Mouse (Mus musculus): ENCODE measurements around the gene Tnrc6b. TPM values are rescaled to one million over a fixed set of nuclear protein-coding genes. Genes with fewer than 3 reads are reported as not detected.

Tnrc6b gene
- polyA plus RNA-seq, 1 experiment from 2014 or later = 10.1 TPM

- Histone ChIP-seq H3K4me1 (ENCODE audit: insufficient read depth, low read depth, low read length) (0 out of 2 replicates have a peak, but pooled peaks cover 3% of the 10 kb centered on the region), H3K27me3 (replicated peaks; ENCODE audit: insufficient read depth, low read length) (no peaks in the 10 kb centered on the region), H3K27ac (ENCODE audit: low read length) (no peak overlapping the region), H3K4me2 (replicated peaks; ENCODE audit: low read depth, low read length) (no peak overlapping the region), H3K9me3 (ENCODE audit: low read length) (no peaks in the 10 kb centered on the region), H3K4me3 (ENCODE audit: low read depth, low read length) (no peak overlapping the region), H3K36me3 (ENCODE audit: insufficient read depth, low read length) (no peaks in the 10 kb centered on the region), H3K9ac (replicated peaks; ENCODE audit: low read depth) (no peak overlapping the region)
- no peak for ATAC-seq
- DNase-seq (ENCODE audit: low spot score) = no peak
- WGBS = 66% methylated on average over 3 of the region's 3 CpGs
- no peak for TF ChIP-seq CTCF (IDR thresholded peaks at IDR 0.05)
- no peak for TF ChIP-seq EP300 (IDR thresholded peaks at IDR 0.05)
Observed at GRCm38 (mm10) chr15:80683990-80684389, 27.1 kb upstream of the Tnrc6b start.

GRCm38 (mm10) chr15:80684786-80685602 is 26.1 kb upstream of the Tnrc6b start:
- Histone ChIP-seq H3K36me3 (ENCODE audit: insufficient read depth, low read length) (no peaks in the 10 kb centered on the region), H3K9ac (replicated peaks; ENCODE audit: low read depth) (no peak overlapping the region), H3K27me3 (replicated peaks; ENCODE audit: insufficient read depth, low read length) (no peaks in the 10 kb centered on the region), H3K4me3 (ENCODE audit: low read depth, low read length) (no peak overlapping the region), H3K9me3 (ENCODE audit: low read length) (no peaks in the 10 kb centered on the region), H3K27ac (ENCODE audit: low read length) (no peak overlapping the region), H3K4me2 (replicated peaks; ENCODE audit: low read depth, low read length) (no peak overlapping the region), H3K4me1 (ENCODE audit: insufficient read depth, low read depth, low read length) (no peaks in the 10 kb centered on the region)
- TF ChIP-seq CTCF (IDR thresholded peaks at IDR 0.05) = no peak
- no peak for TF ChIP-seq EP300 (IDR thresholded peaks at IDR 0.05)
- ATAC-seq (no peak), DNase-seq (ENCODE audit: low spot score) (no peak)
- 41% methylated on average over 8 of the region's 8 CpGs for WGBS

GRCm38 (mm10) chr15:80685603-80685895 is 25.6 kb upstream of the Tnrc6b start:
- WGBS = 52% methylated on average over 7 of the region's 7 CpGs
- H3K36me3 ChIP-seq (ENCODE audit: insufficient read depth, low read length) = no peaks in the 10 kb centered on the region
- H3K27me3 ChIP-seq (replicated peaks; ENCODE audit: insufficient read depth, low read length) = no peaks in the 10 kb centered on the region
- no peak overlapping the region for H3K4me2 ChIP-seq (replicated peaks; ENCODE audit: low read depth, low read length)
- TF ChIP-seq CTCF (IDR thresholded peaks at IDR 0.05) (no peak), EP300 (IDR thresholded peaks at IDR 0.05) (no peak)
- no peaks in the 10 kb centered on the region for H3K9me3 ChIP-seq (ENCODE audit: low read length)
- H3K4me1 ChIP-seq (ENCODE audit: insufficient read depth, low read depth, low read length) = no peaks in the 10 kb centered on the region
- no peak overlapping the region for H3K4me3 ChIP-seq (ENCODE audit: low read depth, low read length)
- ATAC-seq = peak; percentile 11; the same call in 1 of the 2 replicates
- H3K9ac ChIP-seq (replicated peaks; ENCODE audit: low read depth) = no peak overlapping the region
- no peak for DNase-seq (ENCODE audit: low spot score)
- H3K27ac ChIP-seq (ENCODE audit: low read length) = no peak overlapping the region

- ATAC-seq = no peak
- TF ChIP-seq EP300 (IDR thresholded peaks at IDR 0.05) (no peak), CTCF (IDR thresholded peaks at IDR 0.05) (no peak)
- H3K9me3 ChIP-seq (ENCODE audit: low read length) = no peaks in the 10 kb centered on the region
- no peaks in the 10 kb centered on the region for H3K4me1 ChIP-seq (ENCODE audit: insufficient read depth, low read depth, low read length)
- DNase-seq (ENCODE audit: low spot score) = no peak
- H3K4me2 ChIP-seq (replicated peaks; ENCODE audit: low read depth, low read length) = no peak overlapping the region
- H3K9ac ChIP-seq (replicated peaks; ENCODE audit: low read depth) = no peak overlapping the region
- no peak overlapping the region for H3K4me3 ChIP-seq (ENCODE audit: low read depth, low read length)
- H3K36me3 ChIP-seq (ENCODE audit: insufficient read depth, low read length) = no peaks in the 10 kb centered on the region
- WGBS = 47% methylated on average over 7 of the region's 7 CpGs
- no peaks in the 10 kb centered on the region for H3K27me3 ChIP-seq (replicated peaks; ENCODE audit: insufficient read depth, low read length)
- H3K27ac ChIP-seq (ENCODE audit: low read length) = no peak overlapping the region
Observed at GRCm38 (mm10) chr15:80688536-80688935, 22.6 kb upstream of the Tnrc6b start.

DNA sequence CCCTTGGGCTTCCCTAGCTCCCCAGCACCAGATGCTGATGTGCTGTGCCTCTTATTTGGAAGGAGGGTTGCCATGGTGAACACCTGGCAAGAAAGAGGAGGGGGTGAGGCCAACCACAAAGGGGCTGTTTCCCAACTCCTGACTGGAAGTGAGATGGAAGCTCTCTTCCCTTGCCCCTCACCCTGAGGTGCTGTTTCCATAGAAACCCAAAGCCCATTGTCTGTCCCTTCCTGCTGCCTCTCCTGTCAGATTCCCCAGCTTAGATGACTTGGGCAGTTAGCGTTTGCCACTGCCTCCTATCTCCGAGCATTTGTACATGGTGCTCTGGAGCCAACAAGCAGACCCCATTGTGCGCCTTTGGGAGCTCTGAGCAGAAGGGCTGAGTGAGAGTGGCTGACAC is 17.6 kb upstream of the Tnrc6b start:
- Histone ChIP-seq H3K9me3 (ENCODE audit: low read length) (no peaks in the 10 kb centered on the region), H3K4me3 (ENCODE audit: low read depth, low read length) (no peak overlapping the region), H3K4me1 (ENCODE audit: insufficient read depth, low read depth, low read length) (no peaks in the 10 kb centered on the region), H3K4me2 (replicated peaks; ENCODE audit: low read depth, low read length) (no peak overlapping the region), H3K27me3 (replicated peaks; ENCODE audit: insufficient read depth, low read length) (no peaks in the 10 kb centered on the region), H3K9ac (replicated peaks; ENCODE audit: low read depth) (no peak overlapping the region), H3K27ac (ENCODE audit: low read length) (no peak overlapping the region), H3K36me3 (ENCODE audit: insufficient read depth, low read length) (no peaks in the 10 kb centered on the region)
- ATAC-seq (no peak), DNase-seq (ENCODE audit: low spot score) (no peak)
- WGBS = 31% methylated on average over 3 of the region's 3 CpGs
- TF ChIP-seq CTCF (IDR thresholded peaks at IDR 0.05) (no peak), EP300 (IDR thresholded peaks at IDR 0.05) (no peak)

- H3K9me3 ChIP-seq (ENCODE audit: low read length) = no peaks in the 10 kb centered on the region
- no peak for ATAC-seq
- H3K9ac ChIP-seq (replicated peaks; ENCODE audit: low read depth) = no peak overlapping the region
- H3K4me1 ChIP-seq (ENCODE audit: insufficient read depth, low read depth, low read length) = no peaks in the 10 kb centered on the region
- 35% methylated on average over 11 of the region's 11 CpGs for WGBS
- TF ChIP-seq CTCF (IDR thresholded peaks at IDR 0.05) = peak; percentile 80
- no peak for TF ChIP-seq EP300 (IDR thresholded peaks at IDR 0.05)
- no peaks in the 10 kb centered on the region for H3K36me3 ChIP-seq (ENCODE audit: insufficient read depth, low read length)
- H3K4me3 ChIP-seq (ENCODE audit: low read depth, low read length) = no peak overlapping the region
- no peaks in the 10 kb centered on the region for H3K27me3 ChIP-seq (replicated peaks; ENCODE audit: insufficient read depth, low read length)
- peak; percentile 61 for DNase-seq (ENCODE audit: low spot score)
- H3K27ac ChIP-seq (ENCODE audit: low read length) = no peak overlapping the region
- no peak overlapping the region for H3K4me2 ChIP-seq (replicated peaks; ENCODE audit: low read depth, low read length)
Observed at GRCm38 (mm10) chr15:80694125-80694910, 16.8 kb upstream of the Tnrc6b start.

Measured in lung, postnatal 0 days (tissue).